Mouse (Mus musculus) cerebellum, adult 18-20 months (tissue): ENCODE measurements around the gene Dpm1.

Source experiments
- DNase-seq, 2 experiments: peaks; one replicate each; pipeline ENCODE4 v3.0.0; 2021

Gene Dpm1

DNA sequence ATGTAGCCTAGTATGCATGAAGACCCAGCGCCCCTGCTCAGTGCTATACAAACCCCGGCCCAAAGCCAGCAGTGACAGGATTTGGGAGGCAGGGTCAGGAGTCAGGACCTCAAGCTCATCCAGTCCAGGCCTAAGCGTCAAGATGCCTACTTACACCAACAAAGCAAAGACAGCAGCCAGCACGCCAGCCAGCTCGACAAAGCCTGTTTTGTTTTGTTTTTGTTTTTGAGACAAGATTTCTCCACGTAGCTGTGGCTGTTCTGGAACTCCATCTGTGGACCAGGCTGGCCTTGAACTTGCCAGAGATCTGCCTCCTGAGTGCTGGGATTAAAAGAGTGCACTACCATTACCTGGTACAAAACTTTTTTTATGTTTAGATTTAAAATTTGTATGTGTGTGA, 7.1 kb downstream of the Dpm1 start:
- DNase-seq: no peak

DNA sequence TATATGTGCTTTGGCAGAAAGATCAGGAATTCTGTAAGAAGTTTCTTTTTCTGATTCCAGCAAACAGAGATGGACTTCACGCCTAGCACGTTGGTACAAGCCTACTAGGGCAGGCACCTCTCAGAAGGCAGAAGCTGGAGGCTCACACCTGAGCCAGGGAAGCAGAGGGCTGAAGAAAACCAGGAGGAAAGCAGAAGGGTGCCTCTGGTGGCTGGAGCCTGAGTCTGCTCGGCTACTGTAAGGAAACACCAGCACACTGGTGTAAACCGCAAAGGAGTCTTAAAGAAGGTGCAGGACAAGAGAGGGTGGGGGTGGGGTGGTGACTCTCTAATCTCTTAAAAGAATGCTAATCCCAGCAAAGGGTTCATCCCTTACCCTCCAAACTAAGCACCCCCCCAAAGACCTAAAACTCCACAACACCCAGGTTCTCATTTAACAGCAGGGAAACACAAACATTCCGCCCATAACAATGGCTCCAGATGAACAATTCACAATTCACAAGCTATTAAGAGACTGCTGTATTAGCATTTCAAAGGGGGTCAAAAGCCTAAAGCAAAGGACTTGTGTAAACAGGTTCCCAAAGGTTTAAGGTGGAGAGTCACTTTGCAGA, 16.5 kb downstream of the Dpm1 start:
- no peak for DNase-seq

DNA sequence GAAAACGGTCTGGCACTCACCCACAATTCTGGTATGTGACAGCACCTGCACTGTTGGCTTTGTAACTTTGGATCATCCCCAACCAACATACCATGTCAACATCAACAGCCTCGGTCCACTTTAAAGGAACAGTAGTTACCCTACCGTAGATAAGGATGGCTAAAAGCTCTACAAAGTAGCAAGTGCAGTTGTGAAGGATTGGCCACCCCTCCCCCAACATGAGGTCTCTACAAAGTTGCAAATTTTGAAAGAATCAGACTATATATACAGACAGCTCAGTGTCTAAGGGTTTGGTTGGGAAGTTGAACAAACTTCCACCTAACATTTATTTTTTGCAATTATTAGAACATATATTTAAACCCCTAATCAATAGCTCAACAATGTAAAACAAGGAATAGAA, 22.5 kb downstream of the Dpm1 start:
- DNase-seq: peak in 1 of 2 experiments; percentile 16

DNA sequence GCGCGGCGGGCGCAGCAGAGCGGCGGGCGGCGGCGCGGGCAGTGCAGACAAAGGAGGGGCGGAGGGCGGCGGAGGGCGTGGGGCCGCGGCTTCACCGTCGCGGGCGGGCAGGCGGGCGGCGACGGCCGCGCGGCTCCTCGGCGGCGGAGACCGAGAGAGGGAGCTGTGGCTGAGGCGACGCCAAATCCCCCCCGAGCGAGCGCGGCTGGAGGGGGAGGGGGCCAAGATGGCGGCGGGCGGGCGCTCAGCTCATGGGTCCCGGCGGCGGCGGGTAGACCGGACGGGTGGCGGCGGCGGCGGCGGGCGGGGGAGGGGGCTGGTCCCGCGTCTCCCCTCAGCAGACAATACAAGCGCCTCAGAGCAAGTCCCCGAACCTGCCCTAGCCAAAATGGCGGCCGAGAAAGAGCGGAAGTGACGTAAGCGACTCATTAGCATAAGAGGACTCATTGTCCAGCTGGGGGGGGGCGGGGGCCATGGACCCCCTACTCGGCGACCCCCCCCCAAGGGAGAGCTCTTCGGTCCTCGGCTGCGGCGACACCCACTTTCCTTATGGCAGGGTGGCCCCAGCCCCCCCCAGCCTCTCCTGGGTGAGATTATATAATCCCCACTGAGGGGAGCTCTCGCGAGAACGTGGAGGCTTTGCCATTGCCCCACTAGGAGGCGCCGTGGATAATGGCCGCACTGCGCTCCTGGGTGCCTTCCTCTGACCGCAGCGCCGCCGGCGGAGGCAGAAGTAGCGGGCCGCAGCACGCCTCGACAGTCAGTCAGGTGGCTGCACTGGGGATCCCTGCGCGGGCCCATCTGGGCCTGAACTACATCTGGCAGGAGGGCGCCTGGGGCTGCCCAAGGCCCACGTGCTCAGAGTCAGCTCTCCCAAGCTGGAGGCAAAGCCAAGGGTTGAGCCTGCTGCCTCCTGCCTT, 23.4 kb downstream of the Dpm1 start, which contains the start of gene Adnp:
Adnp (minus strand) TSS at position 388 of the 920 bp plus-strand sequence.
- DNase-seq: peak; percentile 84 to 90

DNA sequence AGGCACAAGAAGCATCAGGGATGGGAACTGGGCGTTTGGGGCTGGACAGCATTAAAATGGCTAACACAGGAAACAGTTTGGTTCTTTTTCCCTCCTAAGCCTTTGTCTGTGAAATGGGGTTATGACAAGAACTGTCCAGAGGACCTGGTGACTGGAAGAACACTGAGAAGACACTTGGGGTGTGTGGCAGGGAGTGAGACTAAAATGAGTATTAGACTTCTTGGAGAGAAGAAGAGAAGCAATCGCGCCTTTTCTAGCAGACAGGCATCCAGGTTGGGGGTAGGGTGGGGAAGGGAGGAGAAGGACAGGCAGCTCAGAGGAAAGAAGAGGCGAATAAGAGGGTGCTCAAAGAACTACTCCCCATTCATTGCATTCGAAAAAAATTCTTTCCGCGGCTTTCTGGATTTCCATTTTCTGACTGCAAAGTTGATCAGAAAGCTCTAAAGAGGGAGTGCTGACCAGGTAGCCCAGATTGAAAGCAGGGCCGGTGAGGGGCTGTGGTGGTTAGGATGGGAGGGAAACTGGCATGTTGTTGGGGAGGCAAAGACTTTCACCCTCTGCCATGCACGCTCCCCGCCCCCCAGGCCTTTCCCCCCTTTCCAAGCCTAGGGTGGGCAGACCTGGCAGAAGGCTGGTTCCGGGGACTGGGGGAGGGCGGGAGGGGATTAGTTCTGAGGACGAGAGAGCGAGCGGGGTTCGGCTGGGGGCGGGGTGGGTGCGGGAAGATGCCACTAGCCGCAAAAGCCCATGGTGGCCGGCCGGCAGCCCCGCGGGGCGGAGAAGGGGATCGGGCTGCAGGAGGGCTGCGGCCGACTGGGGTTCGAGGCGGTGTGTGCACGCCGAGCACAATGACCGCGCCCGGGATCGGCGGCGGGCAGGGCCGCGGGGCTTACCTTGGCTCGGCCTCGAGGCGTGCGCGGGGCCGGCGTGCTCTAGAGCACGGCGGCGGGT, 24.4 kb downstream of the Dpm1 start:
- peak; percentile 25 to 62 for DNase-seq

DNA sequence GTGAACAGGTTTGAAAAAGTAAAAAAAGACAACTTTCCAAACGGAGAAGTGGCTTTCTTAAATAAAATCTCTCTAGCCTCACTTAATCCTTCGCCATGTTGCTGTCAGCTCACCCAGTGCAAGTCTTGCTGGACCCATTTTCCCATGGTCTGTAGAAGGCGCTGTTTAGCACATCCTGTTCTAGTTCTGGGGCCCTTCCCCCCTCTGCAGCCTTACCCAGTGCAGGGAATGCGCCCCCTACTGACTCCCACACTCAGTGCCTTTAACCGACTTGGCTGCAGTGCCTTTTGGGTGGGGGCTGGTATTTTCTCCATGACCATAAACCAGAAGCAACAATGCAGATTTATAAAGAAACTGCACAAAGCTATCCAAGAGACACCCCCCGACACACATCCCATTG, 25.1 kb downstream of the Dpm1 start:
- DNase-seq: peak; percentile 84 to 86

DNA sequence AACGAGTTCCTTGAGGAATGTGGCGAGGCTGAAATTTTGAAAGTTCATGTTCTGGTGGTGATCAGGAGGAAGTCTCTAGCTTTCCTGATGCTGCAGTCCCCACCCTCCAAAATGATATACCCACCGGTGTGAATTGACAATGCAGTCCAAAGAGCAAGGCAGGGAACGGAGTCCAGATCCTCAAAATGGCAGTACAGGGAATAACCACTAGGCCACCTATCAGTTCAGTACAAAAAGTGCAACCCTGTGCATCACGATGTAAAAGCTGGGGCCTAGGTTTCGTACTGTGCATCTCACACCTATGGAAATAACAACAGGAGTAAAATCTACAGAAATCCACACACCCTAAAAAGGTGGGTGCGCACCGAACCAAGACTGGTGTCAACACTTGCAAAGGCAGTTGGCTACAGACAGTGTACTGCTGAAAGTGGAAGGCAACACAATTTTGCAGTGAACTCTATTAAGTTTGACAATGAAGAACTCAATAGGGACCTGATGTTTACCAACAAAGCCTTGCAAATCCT, 25.9 kb downstream of the Dpm1 start:
- no peak for DNase-seq

DNA sequence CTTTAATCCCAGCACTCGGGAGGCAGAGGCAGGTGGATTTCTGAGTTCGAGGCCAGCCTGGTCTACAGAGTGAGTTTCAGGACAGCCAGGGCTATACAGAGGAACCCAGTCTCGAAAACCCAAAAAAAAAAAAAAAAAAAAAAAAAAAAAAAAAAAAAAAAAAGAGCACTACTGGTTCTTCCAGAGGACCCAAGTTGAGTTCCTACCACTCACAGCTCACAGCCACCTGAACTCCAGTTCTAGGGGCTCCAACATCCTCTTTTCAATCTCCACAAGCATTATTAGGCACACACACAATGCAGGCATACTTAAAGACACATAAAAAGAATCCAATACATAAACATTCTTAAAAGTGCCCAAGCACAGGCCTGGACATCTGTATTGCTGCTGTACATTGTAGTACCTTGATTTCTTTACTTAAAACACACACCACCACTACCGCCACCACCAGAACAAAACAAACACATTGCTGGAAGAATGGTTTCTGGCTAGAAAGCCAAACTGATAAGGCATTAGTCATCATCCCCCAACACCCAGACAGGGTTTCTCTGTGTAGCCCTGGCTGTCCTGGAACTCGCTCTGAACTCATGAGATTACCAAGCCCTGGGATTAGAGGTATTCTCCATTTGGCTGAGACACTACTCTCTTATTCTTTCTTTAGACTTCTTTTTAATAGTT, 30.2 kb downstream of the Dpm1 start:
- DNase-seq: no peak

DNA sequence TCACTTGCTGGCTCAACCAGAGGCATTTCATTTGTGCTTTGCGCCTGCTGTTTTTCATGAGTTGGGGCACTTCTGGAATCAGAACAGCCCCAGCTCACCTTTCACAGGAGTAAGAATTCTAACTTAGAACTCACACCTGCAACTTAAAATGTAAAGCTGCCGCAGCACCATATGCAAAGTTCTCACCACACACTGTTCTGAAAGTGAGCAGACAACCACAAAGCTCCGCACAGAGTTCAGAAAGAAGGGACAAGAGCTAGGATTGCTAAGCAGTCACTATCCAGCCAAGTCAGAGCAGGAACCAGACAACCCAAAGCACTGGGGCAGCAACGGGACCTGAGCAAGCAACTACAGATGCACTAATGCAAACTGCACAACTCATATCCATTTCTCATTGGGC, 30.9 kb downstream of the Dpm1 start:
- no peak for DNase-seq

DNA sequence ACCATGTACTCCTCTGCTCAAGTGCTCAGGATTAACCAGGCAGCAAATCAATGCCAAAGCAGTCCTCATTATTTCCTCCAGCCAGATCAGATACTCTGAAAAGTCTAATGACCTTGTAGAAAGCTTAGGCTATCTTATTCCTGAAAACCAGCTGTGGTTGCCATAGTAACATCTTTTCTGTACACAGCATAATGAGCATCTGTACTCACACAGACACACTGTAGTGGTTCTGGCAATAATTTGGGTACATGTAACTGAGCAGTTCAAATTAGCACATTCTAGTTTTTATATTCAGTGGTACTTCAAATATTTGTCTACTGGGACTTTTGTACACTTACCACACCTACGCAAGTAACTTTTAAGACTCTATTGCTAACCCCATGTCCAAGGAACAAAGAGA, 32.0 kb downstream of the Dpm1 start:
- no peak for DNase-seq

DNA sequence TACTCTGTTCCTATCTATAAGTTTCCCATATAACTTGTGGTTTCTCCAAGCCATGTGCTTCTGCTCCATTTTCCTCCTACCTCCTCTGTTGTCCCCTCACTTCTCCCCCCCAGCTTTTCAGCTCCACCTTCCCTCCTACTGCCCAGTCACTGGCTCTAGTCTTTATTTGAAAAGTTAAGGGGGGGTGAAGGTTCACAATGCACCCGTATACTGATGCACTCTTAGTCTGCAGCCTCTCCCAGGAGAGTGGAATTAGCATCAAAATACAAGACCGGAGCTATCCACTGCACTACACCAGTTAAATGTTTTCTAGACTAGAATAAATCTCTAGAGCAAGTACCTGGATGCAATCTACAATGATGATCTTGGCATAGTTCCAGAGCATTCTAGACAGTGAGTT, 34.7 kb downstream of the Dpm1 start:
- DNase-seq: no peak

DNA sequence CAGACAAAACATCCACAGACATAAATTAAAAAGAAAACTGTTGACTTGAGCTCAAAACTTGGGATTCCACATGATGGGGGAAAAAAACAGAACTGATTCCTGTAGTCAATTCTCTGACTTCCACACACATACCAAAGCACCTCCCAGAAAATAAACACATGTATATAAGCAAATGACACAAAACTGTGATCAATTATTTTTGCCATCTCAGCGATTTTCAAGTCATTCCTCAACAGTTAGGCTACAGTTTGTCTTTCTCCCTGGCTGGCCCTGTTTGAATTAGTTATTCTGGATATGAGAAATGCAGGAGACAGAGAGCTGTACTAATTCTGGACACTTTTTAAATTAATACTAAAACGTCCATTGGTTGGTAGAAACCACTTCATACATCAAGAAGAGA, 36.7 kb downstream of the Dpm1 start:
- no peak for DNase-seq

DNA sequence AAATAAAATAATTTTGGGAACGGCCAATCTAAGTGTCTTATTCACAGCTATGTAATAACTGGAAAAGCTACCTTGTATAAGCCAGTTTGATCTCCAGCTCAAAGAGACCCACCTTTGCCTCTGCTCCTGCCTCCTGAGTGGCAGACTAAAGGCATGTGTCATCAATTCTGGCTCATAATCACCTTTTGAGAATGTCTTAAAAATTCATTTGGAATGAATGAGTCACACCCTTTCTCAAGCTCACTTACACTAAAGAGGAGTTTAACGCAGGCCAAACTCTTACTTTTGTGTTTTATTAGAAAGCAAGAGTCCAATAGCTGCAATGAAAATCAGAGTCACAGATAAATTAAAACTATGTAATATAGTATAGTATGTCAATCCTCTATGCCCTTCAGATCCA, 38.5 kb downstream of the Dpm1 start:
- no peak for DNase-seq

DNA sequence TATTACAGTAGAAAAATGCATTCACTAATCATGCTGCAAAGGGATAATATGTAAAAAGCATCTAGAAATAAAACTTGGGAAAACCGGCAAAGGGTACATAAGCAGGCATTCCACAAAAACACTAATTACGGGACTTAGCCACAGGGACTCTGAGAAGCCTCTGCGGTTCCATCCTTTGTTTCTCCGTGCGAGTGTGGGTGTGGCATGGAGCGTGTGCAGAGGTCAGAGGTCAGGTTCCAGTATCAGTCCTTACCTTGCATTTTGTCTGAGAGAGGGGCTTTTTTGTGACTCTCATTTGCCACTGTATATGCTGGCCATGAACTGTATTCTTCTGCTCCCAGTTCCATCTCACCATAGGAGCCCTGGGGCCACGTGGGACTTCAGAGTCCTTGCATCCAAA, 54.4 kb downstream of the Dpm1 start:
- DNase-seq: no peak

DNA sequence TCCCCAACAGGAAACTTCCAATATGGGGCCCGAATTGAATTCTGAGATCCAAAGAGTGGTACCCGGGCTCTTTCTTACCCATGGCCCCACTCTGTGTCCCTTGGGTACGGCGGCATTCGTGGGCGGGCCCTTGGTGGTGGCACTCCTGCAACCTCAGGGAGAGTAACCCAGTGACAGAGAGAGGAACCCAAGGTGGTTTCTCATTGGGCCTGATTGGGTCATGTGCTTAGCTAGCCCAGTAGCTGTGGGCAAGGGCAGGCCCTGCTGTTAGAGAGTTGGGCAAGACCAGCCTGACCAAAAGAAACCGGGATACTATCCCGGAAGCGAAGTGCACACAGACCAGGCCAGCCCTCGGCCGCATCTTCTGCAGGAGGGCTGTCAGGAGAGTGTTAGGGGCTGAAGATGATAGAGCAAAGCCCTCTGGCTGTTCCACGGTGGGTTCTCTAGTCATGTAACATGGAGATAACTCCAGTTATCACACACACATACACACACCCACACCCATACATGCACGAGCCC, 60.2 kb downstream of the Dpm1 start:
- DNase-seq: peak in 1 of 2 experiments; percentile 16

DNA sequence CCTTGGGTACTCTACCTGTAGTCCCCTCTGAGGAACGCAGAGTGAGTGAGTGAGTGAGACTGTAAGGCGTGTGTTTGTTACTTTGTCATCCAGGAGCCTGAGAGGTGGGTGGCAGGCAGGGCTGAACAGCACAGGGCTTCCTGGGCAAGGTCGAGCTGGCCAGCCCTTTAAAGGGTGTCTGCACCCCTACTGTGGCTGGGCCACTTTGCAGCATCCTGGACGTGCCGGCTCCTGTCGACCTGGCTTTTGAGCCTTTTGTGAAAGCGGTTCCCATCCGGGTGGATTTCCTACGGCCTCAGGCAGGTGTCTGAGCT, 60.6 kb downstream of the Dpm1 start:
- no peak for DNase-seq

DNA sequence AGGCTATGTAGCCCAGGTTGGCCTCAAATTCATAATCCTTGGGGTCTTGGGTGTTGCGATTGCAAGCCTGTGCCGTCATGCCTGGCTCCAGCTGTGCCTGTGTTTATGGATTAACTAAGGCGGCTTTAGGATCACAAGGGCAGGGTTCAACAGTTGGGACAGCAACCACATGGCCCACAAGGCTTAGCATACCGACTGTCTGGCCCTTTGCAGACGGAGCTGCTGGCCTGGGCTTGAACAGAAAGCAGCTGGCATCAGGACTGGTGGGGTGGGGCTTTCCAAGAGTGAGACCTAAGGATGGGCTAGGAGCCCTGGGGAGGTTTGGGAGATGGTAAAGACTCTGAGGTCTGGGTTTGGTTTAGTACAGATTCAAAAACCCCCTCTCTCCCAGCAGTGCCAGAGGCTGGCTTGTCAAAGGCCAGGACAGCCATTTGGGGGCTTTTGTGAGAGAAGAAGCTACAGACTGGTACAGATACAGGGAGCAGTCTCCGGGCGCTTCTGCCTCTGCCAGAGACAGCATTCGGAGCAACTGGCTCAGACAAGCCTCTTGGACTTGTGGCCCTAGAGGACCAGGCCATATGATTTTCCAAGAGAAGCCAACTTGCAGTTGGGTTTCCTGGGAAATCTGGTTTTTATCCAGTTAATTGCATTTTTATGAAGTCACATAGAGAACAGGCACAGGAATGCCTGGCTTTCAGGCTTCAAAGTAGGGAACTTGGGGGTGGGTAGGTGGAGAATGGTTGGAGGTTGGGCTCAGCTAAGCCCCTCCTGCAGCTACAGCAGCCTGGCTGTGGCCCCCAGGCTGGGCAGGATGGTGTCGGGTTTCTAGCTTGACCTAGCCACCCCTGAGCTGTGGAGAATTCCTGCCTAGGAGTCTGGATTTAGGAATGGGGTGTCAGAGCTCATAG, 61.2 kb downstream of the Dpm1 start:
- no peak for DNase-seq

DNA sequence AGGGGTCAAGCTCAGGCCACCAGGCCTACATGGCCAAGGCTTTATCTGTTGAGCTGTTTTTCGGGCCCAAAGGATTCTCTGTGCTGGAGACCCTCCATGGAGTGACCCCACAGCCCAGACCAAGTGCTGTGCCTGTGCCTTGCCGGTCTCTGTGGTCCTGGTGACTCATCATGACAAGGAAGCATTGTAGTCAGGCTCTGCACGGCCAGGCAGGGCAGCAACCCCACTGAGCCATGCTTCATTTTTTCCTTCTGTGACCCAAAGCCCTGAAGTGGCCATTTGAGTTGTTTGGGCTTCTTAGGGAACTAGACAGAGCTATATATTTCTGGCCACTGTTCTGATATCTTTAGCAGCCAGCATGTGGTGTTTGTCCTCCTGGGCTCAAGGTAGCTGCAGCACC, 62.6 kb downstream of the Dpm1 start:
- no peak for DNase-seq

DNA sequence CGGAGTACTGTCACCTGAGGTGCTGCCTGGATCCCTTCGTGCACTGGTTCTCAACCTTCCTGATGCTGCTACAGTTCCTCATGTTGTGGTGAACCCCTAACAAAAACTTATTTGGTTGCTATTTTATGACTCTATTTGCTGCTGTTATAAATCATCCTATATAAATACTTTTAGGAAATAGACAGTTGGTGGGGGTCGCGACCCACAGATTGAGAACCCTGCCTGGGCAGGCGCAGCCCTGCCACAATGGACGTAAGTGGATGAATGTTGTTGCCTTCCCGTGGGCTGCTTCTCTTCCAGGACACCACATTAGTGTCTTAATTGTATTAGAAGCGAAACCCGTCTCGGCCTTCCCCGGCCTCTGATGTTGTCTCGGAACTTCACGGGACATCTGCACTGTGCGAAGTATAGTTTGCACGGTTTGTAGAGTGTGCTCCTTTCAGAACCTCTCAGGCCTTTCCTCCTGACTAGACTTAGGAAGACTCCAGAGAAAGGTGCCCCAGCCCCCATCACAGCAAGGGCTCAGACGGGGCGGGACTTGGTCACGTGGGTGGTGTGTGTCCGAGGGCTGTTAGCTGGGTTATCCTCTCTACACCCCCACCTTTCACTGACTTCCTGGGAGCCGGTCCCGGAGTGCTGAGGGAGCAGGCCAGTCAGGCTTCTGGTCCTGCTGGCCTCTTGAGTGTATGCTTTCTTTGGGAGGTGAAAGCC, 63.5 kb downstream of the Dpm1 start:
- no peak for DNase-seq

DNA sequence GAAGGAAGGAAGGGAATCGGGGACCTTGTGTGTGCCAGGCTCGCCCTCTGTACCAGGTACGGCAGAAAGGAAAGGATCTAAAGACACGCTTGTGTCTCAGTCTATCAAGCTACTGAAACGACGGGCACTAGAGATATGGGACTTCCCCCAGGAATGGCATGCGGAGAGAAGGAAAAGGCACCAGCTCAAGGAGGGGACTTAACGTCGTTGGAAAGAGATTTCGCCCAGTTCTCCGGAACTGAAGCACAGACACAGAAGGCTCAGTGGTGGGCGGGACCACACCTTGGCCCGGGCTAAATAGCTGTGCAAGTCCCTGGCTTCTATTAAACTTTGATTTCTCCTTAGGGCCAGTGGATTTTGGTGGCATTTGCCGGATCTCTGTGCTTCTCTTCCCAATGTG, 68.4 kb downstream of the Dpm1 start:
- no peak for DNase-seq
